Mouse (Mus musculus) adrenal gland, adult 2 months (tissue): ENCODE data around the gene Recql. TPM values are rescaled to one million over a fixed set of nuclear protein-coding genes. Genes with fewer than 3 reads are reported as not detected.
A peak's percentile ranks its signal among the peaks of the same experiment; 100 is the strongest.

Source experiments
- DNase-seq: peaks from one replicate; pipeline ENCODE4 v3.0.0; 2021
- long read RNA-seq: library from polyadenylated mRNA; stranded (forward); transcript quantifications from one replicate; pipeline ENCODE4 v2.0.0, GENCODE M21; 2021
- polyA plus RNA-seq: library from polyadenylated mRNA; depleted of rRNA; stranded (reverse); fragments of >200 nt; gene quantifications from 2 replicates; pipeline ENCODE4 v1.2.3, GENCODE M21; 2012; rRNA removed
- total RNA-seq, 2 experiments: library from RNA; stranded (reverse); gene quantifications; 2 replicates each; pipeline ENCODE4 v1.2.3; 2021

Recql gene
- total RNA-seq (10 to 100 TPM in 1 of 2 experiments, 1 to 10 TPM in 1; 9.6 to 16.1 TPM), polyA plus RNA-seq (1.5 and 2.1 TPM in 2 replicates)
- long read RNA-seq, transcript Recql-203 (15 exons, 3,389 nt), result major isoform, 15 of 21 reads
- long read RNA-seq, partial matches to known transcripts, result 3 of 21 reads
- long read RNA-seq, other reads (novel, unspliced or antisense), result 2 of 21 reads

DNA sequence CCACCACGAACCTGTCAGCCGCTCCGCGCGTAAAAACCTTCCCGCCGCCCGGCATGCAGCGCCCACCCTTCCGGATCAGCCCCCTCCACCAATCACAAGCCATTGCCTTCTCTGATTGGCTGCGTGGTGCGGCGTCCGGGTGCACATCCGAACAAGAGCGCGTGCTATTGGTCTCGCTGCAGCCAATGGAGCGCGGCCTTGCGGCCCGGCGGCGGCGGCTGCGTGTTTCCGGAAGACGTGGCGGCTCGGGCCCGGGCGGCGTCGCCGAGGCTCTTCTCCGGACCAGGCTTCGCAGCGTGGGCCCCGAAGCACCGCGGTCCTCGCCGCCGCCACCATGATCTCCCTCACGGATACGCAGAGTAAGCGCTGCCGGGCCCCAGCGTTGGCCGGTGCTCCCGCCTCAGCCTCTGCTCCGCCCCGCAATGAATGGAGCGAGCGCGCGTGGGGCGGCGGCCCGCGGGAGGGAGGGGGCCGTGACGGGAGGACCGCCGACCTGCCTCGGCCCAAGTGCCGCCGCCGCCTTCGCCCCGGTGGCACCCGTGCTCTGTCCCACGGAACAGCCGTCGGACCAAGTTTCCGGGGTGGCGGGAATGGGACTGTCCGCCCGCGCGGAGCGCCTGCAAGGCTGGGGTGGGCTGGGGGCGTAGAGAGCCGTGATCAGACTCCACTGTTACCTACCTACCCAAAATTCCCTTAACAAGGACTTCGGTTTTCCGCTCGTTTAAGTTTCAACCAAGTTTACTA, at the start of gene Recql, which contains the start of gene Golt1b:
Recql (minus strand) TSS at position 77 of the 744 bp plus-strand sequence.
Golt1b (plus strand) TSS at position 211 of the 744 bp plus-strand sequence.
- DNase-seq, result peak; percentile 99

DNA sequence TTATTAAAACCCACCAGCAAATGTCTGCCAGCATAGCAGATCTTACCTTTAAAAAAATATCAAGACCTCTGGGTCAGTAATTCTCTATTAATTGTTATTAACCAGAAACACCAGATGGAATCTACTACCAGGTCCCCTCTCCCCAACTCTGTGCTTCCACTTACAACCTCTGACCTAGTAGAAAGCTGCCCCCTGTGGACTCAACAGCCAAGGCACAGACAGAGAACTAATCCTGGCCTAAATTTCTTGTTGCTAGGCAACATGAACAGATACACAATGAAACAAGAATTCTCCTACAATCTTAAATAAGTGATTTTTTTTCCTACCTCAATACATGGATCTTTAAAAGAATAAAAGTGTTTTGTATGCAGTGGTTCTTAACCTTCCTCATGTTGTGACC, 42.2 kb upstream of the Recql start:
- no peak for DNase-seq

DNA sequence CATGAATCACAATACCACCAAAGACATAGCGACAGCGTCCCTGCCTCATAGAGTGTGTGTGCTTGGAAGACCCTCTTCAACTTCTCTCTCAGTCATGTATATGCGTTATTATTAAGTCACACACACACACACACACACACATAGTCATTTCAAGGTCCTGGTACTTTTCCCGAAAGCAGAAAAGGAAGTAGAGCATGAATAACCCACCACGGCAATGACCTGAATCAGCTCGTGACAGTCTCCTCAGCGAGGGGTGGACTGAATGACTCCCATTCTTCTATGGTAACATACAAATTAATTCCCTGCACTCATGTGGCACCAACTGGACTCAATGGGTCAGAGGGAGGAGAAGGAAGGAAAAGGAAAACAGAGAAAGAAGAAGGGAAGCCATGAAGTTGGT, 38.1 kb upstream of the Recql start:
- DNase-seq, result no peak

DNA sequence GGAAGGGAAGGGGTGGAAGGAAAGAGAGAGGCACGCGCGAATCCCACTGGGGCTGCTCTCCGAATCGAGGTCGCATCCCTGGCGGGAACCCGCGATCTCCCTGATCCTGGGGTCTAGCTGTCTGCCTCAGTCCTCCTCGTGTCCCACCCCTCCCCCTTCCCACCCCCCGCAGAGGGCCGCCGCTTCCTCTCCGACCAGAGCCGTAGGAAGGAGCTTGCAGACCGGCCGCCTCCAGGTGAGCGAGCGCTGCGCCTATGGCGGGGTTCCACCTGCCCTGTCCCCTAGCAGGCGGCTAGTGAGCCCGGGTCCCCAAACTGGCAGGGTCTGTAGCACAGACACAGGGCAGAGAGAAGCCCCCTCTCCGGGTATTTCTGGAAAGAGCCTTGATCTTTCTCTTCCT, 27.7 kb upstream of the Recql start:
- DNase-seq, result no peak

GRCm38 (mm10) chr6:142413845-142414244, 27.0 kb upstream of the Recql start:
- no peak for DNase-seq

GRCm38 (mm10) chr6:142412906-142413491, 26.1 kb upstream of the Recql start, which contains the start of gene Spx:
Gene Spx (plus strand): TSS chr6:142413441.
- DNase-seq, result no peak

GRCm38 (mm10) chr6:142411140-142411539, 24.3 kb upstream of the Recql start:
- DNase-seq, result no peak

- DNase-seq, result no peak
Observed at GRCm38 (mm10) chr6:142395756-142396155, 8.9 kb upstream of the Recql start.

- DNase-seq, result no peak
Observed at GRCm38 (mm10) chr6:142394669-142395068, 7.8 kb upstream of the Recql start.

GRCm38 (mm10) chr6:142392312-142392711, 5.4 kb upstream of the Recql start:
- no peak for DNase-seq

DNA sequence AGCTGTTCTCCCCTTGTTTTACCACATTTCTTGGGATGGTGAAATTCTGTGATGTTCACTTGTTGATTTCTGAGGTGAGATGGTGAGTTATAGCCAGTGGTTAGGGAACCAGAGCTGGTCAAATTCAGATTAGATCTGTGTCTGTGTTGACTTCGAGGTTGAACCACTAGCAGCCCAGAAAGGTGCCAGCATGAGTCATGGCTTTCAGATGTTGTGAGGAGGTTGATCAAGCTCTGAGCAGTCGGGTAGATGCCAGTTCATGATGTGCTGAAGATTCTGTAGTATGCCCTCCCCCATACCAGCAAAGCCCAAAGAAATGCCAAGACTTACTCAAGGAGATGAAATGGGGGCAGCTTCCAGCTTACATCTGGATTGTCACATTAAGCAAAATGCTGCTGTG, 2.2 kb upstream of the Recql start:
- DNase-seq, result no peak

DNA sequence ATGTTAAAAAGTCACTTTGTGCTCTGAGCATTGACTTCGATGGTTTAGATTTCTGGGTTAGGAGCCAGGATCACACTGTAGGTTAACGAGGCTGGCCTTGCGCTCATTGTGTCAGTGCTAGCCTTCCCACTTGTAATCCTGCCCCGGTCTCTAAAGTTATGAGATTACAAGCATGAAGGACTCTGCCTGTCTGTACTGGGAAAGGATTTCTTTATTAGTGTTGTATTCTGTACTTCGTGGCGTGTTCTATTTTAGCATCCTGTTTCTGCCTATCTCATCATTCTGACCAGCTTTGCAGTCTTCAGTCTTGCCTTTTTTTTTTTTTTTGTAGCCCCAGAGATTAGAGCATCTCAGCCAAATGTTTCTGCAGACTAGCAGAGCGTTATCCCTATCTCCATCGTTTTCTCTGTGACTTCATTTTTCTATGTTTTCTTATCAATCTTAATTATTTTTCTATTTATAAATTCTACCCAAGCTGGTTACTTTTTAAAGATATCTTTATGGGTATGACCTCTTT, 926 bp upstream of the Recql start:
- no peak for DNase-seq

GRCm38 (mm10) chr6:142386285-142387010, 439 bp downstream of the Recql start:
- DNase-seq, result no peak

DNA sequence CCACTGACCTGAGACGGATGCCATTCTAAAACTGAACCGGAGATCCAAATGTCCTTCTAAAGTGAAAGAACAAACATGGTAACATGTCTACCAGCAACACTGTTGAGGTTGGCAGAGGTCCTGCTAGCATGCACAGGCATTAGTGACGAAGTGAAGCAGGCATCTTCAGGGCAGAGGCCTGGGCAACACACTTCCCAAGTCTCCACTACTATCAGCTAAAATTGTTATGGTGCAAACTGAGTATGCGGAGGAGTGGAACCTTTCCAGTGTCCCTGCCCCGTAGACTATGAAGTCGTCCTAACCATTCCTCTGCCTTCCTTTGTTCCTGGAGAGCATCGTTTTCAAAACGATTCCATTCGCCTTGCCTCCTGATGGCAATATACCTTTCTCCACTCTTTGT, 2.4 kb downstream of the Recql start:
- no peak for DNase-seq

GRCm38 (mm10) chr6:142381615-142382014, 5.3 kb downstream of the Recql start:
- DNase-seq, result no peak

- peak; percentile 9 for DNase-seq
Observed at GRCm38 (mm10) chr6:142379961-142380360, 6.9 kb downstream of the Recql start.

- no peak for DNase-seq
Observed at GRCm38 (mm10) chr6:142378576-142379330, 8.1 kb downstream of the Recql start.

DNA sequence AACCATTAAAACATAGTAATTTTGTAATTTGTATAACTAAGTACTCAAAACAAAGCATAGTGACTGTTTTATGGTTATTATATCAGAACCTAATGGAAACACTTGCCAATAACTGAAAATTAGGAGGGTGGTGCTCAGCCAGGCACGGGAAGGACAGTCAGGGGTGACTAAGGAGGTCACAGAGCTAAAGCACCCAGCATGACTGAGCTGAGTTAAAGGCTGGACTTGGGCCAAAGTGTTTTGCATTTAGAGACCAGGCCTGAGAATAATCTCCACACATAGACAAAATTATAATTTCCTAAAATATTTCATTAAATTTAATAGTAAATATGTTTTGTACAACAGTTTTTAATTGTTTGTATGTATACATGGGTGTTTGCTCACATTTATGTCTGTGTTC, 9.8 kb downstream of the Recql start:
- DNase-seq, result peak; percentile 7

- no peak for DNase-seq
Observed at GRCm38 (mm10) chr6:142369568-142369967, 17.3 kb downstream of the Recql start.

GRCm38 (mm10) chr6:142367565-142367964, 19.3 kb downstream of the Recql start:
- no peak for DNase-seq

GRCm38 (mm10) chr6:142366473-142367018, 20.3 kb downstream of the Recql start:
- DNase-seq, result no peak
